Mouse (Mus musculus): ENCODE data around the gene Larp6. TPM values are rescaled to one million over a fixed set of nuclear protein-coding genes. Genes with fewer than 3 reads are reported as not detected.

The Larp6 gene
- 0.77 TPM for polyA plus RNA-seq (2014; fragmentation: Illumina TruSeq; extraction: RNeasy Lipid Tissue Mini Kit (QIAGEN cat#74804))

DNA sequence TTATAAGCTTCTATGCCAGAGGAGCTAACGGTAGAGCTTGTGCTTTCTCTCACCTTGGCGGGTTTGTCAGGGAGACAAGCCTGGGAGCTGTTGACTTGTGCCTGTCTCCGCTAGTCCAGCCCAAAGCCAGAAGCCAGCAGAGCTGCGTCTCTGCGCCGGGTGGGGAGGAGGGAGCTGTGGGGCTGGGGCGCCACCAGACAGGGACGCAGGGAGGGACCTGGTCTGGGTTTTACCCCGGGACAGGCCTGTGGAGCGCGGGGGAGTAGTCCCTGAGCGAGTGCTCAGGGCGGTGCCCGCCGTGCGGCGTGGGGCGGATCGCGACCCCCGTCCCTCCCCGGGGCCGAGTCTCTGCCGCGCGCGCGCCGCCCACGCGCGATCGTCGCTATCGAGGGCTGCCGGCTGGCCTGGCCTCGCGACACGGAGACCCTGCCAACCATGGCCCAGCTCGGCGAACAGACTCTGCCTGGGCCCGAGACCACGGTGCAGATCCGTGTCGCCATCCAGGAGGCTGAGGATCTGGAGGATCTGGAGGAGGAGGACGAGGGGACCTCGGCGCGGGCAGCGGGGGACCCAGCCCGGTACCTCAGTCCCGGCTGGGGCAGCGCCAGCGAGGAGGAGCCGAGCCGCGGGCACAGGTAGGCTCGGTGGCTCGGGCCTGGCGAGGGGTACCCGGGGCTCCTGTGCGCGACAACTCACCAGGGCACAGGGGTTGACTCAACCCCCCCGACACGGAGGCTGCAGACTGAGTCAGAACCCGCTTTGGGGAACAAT, at the start of gene Larp6:
Gene Larp6 (plus strand): TSS at position 219 of the 771 bp plus-strand sequence.

DNA sequence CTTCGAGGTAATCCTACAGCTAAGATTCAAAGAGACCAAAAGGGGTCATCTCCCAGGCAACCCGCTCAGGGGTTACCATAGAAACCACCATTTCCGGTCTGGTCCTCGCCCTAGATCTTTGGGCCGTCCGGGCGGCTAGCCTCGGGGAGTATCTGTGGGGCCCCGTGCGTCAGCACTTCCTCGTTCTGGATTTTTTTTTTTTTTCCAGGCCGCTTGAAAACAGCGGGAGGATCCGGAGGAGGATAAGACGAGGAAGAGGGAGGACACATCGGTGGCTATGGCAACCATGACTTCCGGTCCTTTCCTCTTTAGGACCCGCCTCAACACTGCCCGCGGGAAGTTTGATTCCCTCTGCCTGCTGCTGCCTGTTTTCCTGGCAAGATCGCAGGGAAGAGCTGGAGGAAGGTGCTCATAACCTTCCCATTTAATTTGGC, 24.9 kb upstream of the Larp6 start, which contains the start of gene Lrrc49:
Gene Lrrc49 (minus strand): TSS at position 268 of the 434 bp plus-strand sequence.

Other genes with a start within 250 kb of the Larp6 start
- gene Thsd4, start 190.9 kb upstream of the Larp6 start, polyA plus RNA-seq (2014; fragmentation: Illumina TruSeq; extraction: RNeasy Lipid Tissue Mini Kit (QIAGEN cat#74804)) = 10.9 TPM
- gene Lrrc49, start 24.8 kb upstream of the Larp6 start, polyA plus RNA-seq (2014; fragmentation: Illumina TruSeq; extraction: RNeasy Lipid Tissue Mini Kit (QIAGEN cat#74804)) = 15.1 TPM
- gene Uaca, start 81.6 kb downstream of the Larp6 start, polyA plus RNA-seq (2014; fragmentation: Illumina TruSeq; extraction: RNeasy Lipid Tissue Mini Kit (QIAGEN cat#74804)) = 10.8 TPM

All from ovary, adult 10 weeks (tissue).